Mouse (Mus musculus): Measurements from ENCODE around the gene Hoxa1. TPM values are rescaled to one million over a fixed set of nuclear protein-coding genes. Genes with fewer than 3 reads are reported as not detected.

Hoxa1 gene
- total and polyA plus RNA-seq, 3 experiments, result 1.9 to 3.7 (median 3.2) TPM

- H3K79me2 ChIP-seq (replicated peaks; ENCODE audit: control insufficient read depth, extremely low read depth, insufficient read depth, poor library complexity, severe bottlenecking), result no peaks in the 10 kb centered on the region
- no peaks in the 10 kb centered on the region for H3K27me3 ChIP-seq (replicated peaks)
- H3K9ac ChIP-seq (ENCODE audit: insufficient read depth, low read depth), result no peak within 1 kb of the TSS
- dilution Hi-C loops (cut with MboI; ENCODE audit: extremely low pct_ligation_motif_present, extremely low pct_unique_long_range_greater_than_20kb, low sequenced_read_pairs), result no loop called here
- no peak within 1 kb of the TSS for H3K4me3 ChIP-seq (replicated peaks in 1 of 3; ENCODE audit: low read depth in 2 of 3, low read length in 2 of 3, poor library complexity in 1 of 3)
- peaks cover 49% of the 10 kb centered on the region for H3K9me3 ChIP-seq (replicated peaks; ENCODE audit: low read length)
- no peak within 1 kb of the TSS for H3K4me2 ChIP-seq (ENCODE audit: insufficient read depth, low read depth, poor library complexity, severe bottlenecking)
- no peak for TF ChIP-seq UBTF (IDR thresholded peaks at IDR 0.05; ENCODE audit: low read depth, low read length)
- no peak for TF ChIP-seq ZC3H11A (IDR thresholded peaks at IDR 0.05; ENCODE audit: low read depth, low read length)
- TF ChIP-seq CHD1 (IDR thresholded peaks at IDR 0.05; ENCODE audit: low read depth, low read length), result no peak
- no peak within 1 kb of the TSS for H3K27ac ChIP-seq (ENCODE audit: insufficient read depth, low read depth)
- DNase-seq (ENCODE audit: extremely low read depth), result no peak
- in situ Hi-C loops (cut with MboI; ENCODE audit: low pct_ligation_motif_present, low pct_unique_long_range_greater_than_20kb, low sequenced_read_pairs), result loop anchor here (25.0 kb wide), 1 partner anchor 192 kb away; the partner anchor contains the start of gene Skap2
- no peaks in the 10 kb centered on the region for H3K4me1 ChIP-seq (ENCODE audit: control insufficient read depth in 1 of 2, insufficient read depth in 2 of 2)
- H3K36me3 ChIP-seq (replicated peaks in 1 of 2; ENCODE audit: control insufficient read depth in 1 of 2, insufficient read depth in 1 of 2, low read length in 1 of 2), result peaks cover 23 to 51% of the 10 kb centered on the region in 2 experiments
These were observed 46.1 kb upstream of the Hoxa1 start, which contains the start of gene Hoxa5 for GRCm38 (mm10) chr6:52204050-52204752. TSS of gene Hoxa5 (minus strand) at chr6:52204587.

DNA sequence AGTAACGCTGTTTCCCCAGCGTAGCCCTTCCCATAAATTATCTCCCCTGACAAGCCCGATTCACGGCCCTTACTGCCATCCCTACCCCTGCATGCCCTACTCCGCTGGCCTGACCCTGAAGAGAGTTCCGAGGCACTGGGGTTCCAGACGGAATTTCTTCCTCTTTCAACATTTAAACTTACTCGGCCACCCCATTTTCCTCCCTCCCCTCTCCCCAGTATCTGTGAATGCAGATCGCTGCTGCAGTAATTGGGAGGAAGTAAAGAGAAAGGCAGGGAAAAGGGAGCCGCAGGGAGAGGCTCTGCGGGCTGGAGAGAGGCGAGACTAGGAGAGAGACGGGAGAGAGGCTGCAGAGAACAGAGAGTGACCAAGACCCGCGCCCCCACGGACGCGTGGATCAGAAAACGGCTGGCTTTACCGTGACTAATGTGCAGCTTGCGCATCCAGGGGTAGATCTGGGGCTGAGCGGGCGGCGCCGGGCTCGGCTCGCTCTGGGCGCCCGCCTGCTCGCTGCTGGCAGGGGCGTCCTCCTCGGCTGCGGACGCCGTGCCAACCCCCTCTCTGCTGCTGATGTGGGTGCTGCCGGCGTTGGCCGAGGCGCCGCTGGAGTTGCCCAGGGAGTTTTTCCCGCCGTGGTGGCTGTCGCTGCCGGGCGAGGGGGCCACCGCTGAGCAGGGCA lies 45.4 kb upstream of the Hoxa1 start:
- Histone ChIP-seq H3K4me1 (ENCODE audit: control insufficient read depth in 1 of 2, insufficient read depth in 2 of 2) (no peaks in the 10 kb centered on the region), H3K9ac (ENCODE audit: insufficient read depth, low read depth) (no peak overlapping the region), H3K27me3 (replicated peaks) (no peaks in the 10 kb centered on the region), H3K4me2 (ENCODE audit: insufficient read depth, low read depth, poor library complexity, severe bottlenecking) (no peak overlapping the region), H3K4me3 (replicated peaks in 1 of 3; ENCODE audit: low read depth in 2 of 3, low read length in 2 of 3, poor library complexity in 1 of 3) (no peak overlapping the region), H3K27ac (ENCODE audit: insufficient read depth, low read depth) (no peak overlapping the region), H3K79me2 (replicated peaks; ENCODE audit: control insufficient read depth, extremely low read depth, insufficient read depth, poor library complexity, severe bottlenecking) (no peaks in the 10 kb centered on the region), H3K36me3 (replicated peaks in 1 of 2; ENCODE audit: control insufficient read depth in 1 of 2, insufficient read depth in 1 of 2, low read length in 1 of 2) (peaks cover 23 to 49% of the 10 kb centered on the region in 2 experiments), H3K9me3 (replicated peaks; ENCODE audit: low read length) (peaks cover 44% of the 10 kb centered on the region)
- no peak for DNase-seq (ENCODE audit: extremely low read depth)
- dilution Hi-C loops (cut with MboI; ENCODE audit: extremely low pct_ligation_motif_present, extremely low pct_unique_long_range_greater_than_20kb, low sequenced_read_pairs), result no loop called here
- no peak for TF ChIP-seq GABPA (IDR thresholded peaks at IDR 0.05; ENCODE audit: insufficient replicate concordance, low read depth, low read length)
- TF ChIP-seq MAX (IDR thresholded peaks at IDR 0.05; ENCODE audit: low read length), result no peak
- no peak for TF ChIP-seq USF1 (IDR thresholded peaks at IDR 0.05; ENCODE audit: low read depth, low read length)
- TF ChIP-seq UBTF (IDR thresholded peaks at IDR 0.05; ENCODE audit: low read depth, low read length), result no peak
- no peak for TF ChIP-seq RCOR1 (conservative IDR thresholded peaks at IDR 0.05; ENCODE audit: low read depth, low read length)
- TF ChIP-seq SMC3 (IDR thresholded peaks at IDR 0.05; ENCODE audit: low read depth, low read length), result no peak
- no peak for TF ChIP-seq SIN3A (IDR thresholded peaks at IDR 0.05; ENCODE audit: low read length)
- no peak for TF ChIP-seq ELF1 (IDR thresholded peaks at IDR 0.05; ENCODE audit: low read depth, low read length)
- no peak for TF ChIP-seq MAZ (IDR thresholded peaks at IDR 0.05; ENCODE audit: low read depth, low read length)
- in situ Hi-C loops (cut with MboI; ENCODE audit: low pct_ligation_motif_present, low pct_unique_long_range_greater_than_20kb, low sequenced_read_pairs), result loop anchor here (25.0 kb wide), 1 partner anchor 191 kb away; the partner anchor contains the start of gene Skap2

- Histone ChIP-seq H3K79me2 (replicated peaks; ENCODE audit: control insufficient read depth, extremely low read depth, insufficient read depth, poor library complexity, severe bottlenecking) (no peaks in the 10 kb centered on the region), H3K36me3 (replicated peaks in 1 of 2; ENCODE audit: control insufficient read depth in 1 of 2, insufficient read depth in 1 of 2, low read length in 1 of 2) (peaks cover 23 to 45% of the 10 kb centered on the region in 2 experiments), H3K4me1 (ENCODE audit: control insufficient read depth in 1 of 2, insufficient read depth in 2 of 2) (0 out of 4 replicates have a peak, but pooled peaks cover 0 to under 1% of the 10 kb centered on the region in 2 experiments), H3K27ac (ENCODE audit: insufficient read depth, low read depth) (no peak overlapping the region), H3K9me3 (replicated peaks; ENCODE audit: low read length) (peaks cover 39% of the 10 kb centered on the region), H3K4me2 (ENCODE audit: insufficient read depth, low read depth, poor library complexity, severe bottlenecking) (no peak overlapping the region), H3K27me3 (replicated peaks) (no peaks in the 10 kb centered on the region), H3K4me3 (replicated peaks in 1 of 3; ENCODE audit: low read depth in 2 of 3, low read length in 2 of 3, poor library complexity in 1 of 3) (no peak overlapping the region), H3K9ac (ENCODE audit: insufficient read depth, low read depth) (no peak overlapping the region)
- in situ Hi-C loops (cut with MboI; ENCODE audit: low pct_ligation_motif_present, low pct_unique_long_range_greater_than_20kb, low sequenced_read_pairs), result loop anchor here (25.0 kb wide), 1 partner anchor 191 kb away; the partner anchor contains the start of gene Skap2
- dilution Hi-C loops (cut with MboI; ENCODE audit: extremely low pct_ligation_motif_present, extremely low pct_unique_long_range_greater_than_20kb, low sequenced_read_pairs), result no loop called here
- DNase-seq (ENCODE audit: extremely low read depth), result no peak
- TF ChIP-seq CTCF (conservative IDR thresholded peaks at IDR 0.05 in 1 of 2, IDR thresholded peaks at IDR 0.05 in 1 of 2; ENCODE audit: low read depth in 2 of 2, low read length in 2 of 2), result no peak
- no peak for TF ChIP-seq EP300 (IDR thresholded peaks at IDR 0.05; ENCODE audit: low read length)
- TF ChIP-seq ZMIZ1 (IDR thresholded peaks at IDR 0.05; ENCODE audit: low read depth, low read length), result no peak
- TF ChIP-seq TCF12 (IDR thresholded peaks at IDR 0.05; ENCODE audit: low read depth, low read length), result no peak
- TF ChIP-seq MXI1 (IDR thresholded peaks at IDR 0.05; ENCODE audit: low read depth, low read length), result no peak
- no peak for TF ChIP-seq JUND (conservative IDR thresholded peaks at IDR 0.05; ENCODE audit: low read depth, low read length)
- TF ChIP-seq CHD2 (IDR thresholded peaks at IDR 0.05; ENCODE audit: low read length), result no peak
- no peak for TF ChIP-seq MYC (IDR thresholded peaks at IDR 0.05; ENCODE audit: low read depth, low read length)
- no peak for TF ChIP-seq NRF1 (IDR thresholded peaks at IDR 0.05; ENCODE audit: low read depth, low read length)
- TF ChIP-seq JUN (IDR thresholded peaks at IDR 0.05; ENCODE audit: insufficient read depth, low read depth, low read length), result no peak
- TF ChIP-seq NELFE (IDR thresholded peaks at IDR 0.05; ENCODE audit: low read depth, low read length), result no peak
- TF ChIP-seq BHLHE40 (IDR thresholded peaks at IDR 0.05; ENCODE audit: low read depth, low read length), result no peak
- TF ChIP-seq PAX5 (IDR thresholded peaks at IDR 0.05; ENCODE audit: low read length), result no peak
- no peak for TF ChIP-seq ELF1 (IDR thresholded peaks at IDR 0.05; ENCODE audit: low read depth, low read length)
- TF ChIP-seq GABPA (IDR thresholded peaks at IDR 0.05; ENCODE audit: insufficient replicate concordance, low read depth, low read length), result no peak
These were observed 44.9 kb upstream of the Hoxa1 start for GRCm38 (mm10) chr6:52203121-52203370.
